Mouse (Mus musculus) heart, embryonic 12.5 days (tissue): Measurements from ENCODE around the gene Ins2. TPM values are rescaled to one million over a fixed set of nuclear protein-coding genes. Genes with fewer than 3 reads are reported as not detected.
A peak's percentile ranks its signal among the peaks of the same experiment; 100 is the strongest.

Source experiments
- ATAC-seq: fragments of 200-750 bp; cut with Nextera tagmentation; 2 replicates; pipeline ENCODE4 v1.8.0; 2017; ENCODE audit warnings: moderate TSS enrichment, moderate library complexity; ENCODE audit not compliant: insufficient number of reproducible peaks, low FRiP score
- H3K27ac ChIP-seq: fragments of 300-500 bp; sonication (generic); 2 replicates; pipeline ENCODE4 v1.5.1; 2016; ENCODE audit warnings: mild to moderate bottlenecking, moderate library complexity; ENCODE audit not compliant: poor library complexity, severe bottlenecking
- H3K27me3 ChIP-seq: fragments of 300-500 bp; sonication (generic); replicated peaks from 2 replicates; pipeline ENCODE4 v1.6.1; 2016; ENCODE audit warnings: mild to moderate bottlenecking, moderate library complexity
- H3K36me3 ChIP-seq: fragments of 300-500 bp; sonication (generic); 2 replicates; pipeline ENCODE4 v1.6.1; 2016; ENCODE audit warnings: mild to moderate bottlenecking, moderate library complexity
- H3K4me1 ChIP-seq: fragments of 300-500 bp; sonication (generic); replicated peaks from 2 replicates; pipeline ENCODE4 v1.6.1; 2016; ENCODE audit warnings: mild to moderate bottlenecking
- H3K4me2 ChIP-seq: fragments of 300-500 bp; sonication (generic); 2 replicates; pipeline ENCODE4 v1.6.1; 2016; ENCODE audit warnings: mild to moderate bottlenecking, moderate library complexity
- H3K4me3 ChIP-seq: fragments of 300-500 bp; sonication (generic); 2 replicates; pipeline ENCODE4 v1.5.1; 2016; ENCODE audit warnings: mild to moderate bottlenecking
- H3K9ac ChIP-seq: fragments of 300-500 bp; sonication (generic); 2 replicates; pipeline ENCODE4 v1.6.1; 2016; ENCODE audit warnings: mild to moderate bottlenecking, moderate library complexity
- H3K9me3 ChIP-seq: fragments of 300-500 bp; sonication (generic); replicated peaks from 2 replicates; pipeline ENCODE4 v1.6.1; 2016; ENCODE audit warnings: mild to moderate bottlenecking, moderate library complexity
- WGBS: fragments of 180-500 bp; shearing (Covaris S2); methylation state at CpG from one replicate; pipeline ENCODE4 v1.1.7; 2016; 5-methylcytosine and 5-hydroxymethylcytosine counted together
- polyA plus RNA-seq: library from polyadenylated mRNA; unstranded; fragments of >200 nt; fragmentation: Nextera tagmentation; extraction: Ambion mirVana; gene quantifications from 2 replicates; pipeline ENCODE4 v1.2.1, GENCODE M21; 2016

The Ins2 gene
- polyA plus RNA-seq, 1 experiment from 2014 or later, result not detected

DNA sequence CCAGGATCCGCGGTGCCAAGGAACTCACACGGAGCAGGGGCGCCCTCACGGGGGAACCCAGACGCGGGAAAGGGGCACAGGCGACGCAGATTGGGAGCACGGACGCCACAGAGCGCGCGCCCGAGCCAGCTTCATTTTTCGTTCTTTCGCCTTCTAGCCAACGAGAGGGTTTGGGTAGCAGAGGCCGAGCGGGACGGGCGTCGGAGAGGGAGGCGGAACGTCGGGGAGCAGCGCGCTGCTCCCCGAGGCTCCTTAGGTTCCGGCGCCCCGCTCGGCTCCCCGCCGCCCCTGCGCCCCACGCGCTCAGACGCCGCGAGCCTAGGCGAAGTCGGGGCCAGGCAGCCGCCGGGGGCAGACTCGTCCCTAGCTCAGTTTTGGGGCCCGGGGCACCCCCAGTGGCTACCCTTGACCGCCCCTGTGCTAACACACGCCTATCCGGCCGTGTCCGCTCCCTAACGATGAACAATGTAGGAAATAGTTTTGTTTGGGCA lies 79.2 kb downstream of the Ins2 start:
- Histone ChIP-seq H3K9me3 (peaks cover 10% of the 10 kb centered on the region), H3K4me1 (peaks cover 10% of the 10 kb centered on the region), H3K4me3 (peak overlapping the region; percentile 50), H3K36me3 (peaks cover 29% of the 10 kb centered on the region), H3K4me2 (peak overlapping the region; percentile 80), H3K27me3 (peaks cover 48% of the 10 kb centered on the region), H3K27ac (peak overlapping the region; percentile 83), H3K9ac (peak overlapping the region; percentile 83)
- WGBS, result under 1% methylated on average over 53 of the region's 53 CpGs
- ATAC-seq, result no peak

DNA sequence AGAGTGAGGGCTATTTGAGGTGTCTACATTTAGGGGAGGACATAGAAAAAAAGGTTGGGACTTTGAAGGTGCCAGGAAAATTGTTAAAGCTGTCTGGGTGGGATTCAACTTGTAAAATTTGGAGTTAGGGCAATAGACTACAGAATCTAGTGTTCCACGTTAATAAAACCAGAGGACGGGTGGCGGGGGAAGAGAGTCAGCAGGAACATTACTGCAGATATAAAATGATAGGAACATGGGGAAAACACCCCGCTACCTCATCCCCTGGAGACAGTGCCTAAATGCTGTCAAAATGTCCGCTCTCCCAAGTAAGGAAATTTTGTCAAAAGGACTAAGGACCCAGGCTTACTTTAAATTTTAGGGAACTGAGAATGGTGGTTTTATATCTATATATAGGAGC lies 80.0 kb downstream of the Ins2 start:
- H3K4me3 ChIP-seq, result peak overlapping the region; percentile 50
- peaks cover 3% of the 10 kb centered on the region; the same call in 1 of the 2 replicates for H3K9me3 ChIP-seq
- H3K4me1 ChIP-seq, result peaks cover 10% of the 10 kb centered on the region
- H3K36me3 ChIP-seq, result peaks cover 22% of the 10 kb centered on the region
- ATAC-seq, result no peak
- H3K4me2 ChIP-seq, result peak overlapping the region; percentile 80
- WGBS, result 12% methylated on average over 5 of the region's 5 CpGs
- peak overlapping the region; percentile 83 for H3K27ac ChIP-seq
- peaks cover 55% of the 10 kb centered on the region for H3K27me3 ChIP-seq
- H3K9ac ChIP-seq, result peak overlapping the region; percentile 83

DNA sequence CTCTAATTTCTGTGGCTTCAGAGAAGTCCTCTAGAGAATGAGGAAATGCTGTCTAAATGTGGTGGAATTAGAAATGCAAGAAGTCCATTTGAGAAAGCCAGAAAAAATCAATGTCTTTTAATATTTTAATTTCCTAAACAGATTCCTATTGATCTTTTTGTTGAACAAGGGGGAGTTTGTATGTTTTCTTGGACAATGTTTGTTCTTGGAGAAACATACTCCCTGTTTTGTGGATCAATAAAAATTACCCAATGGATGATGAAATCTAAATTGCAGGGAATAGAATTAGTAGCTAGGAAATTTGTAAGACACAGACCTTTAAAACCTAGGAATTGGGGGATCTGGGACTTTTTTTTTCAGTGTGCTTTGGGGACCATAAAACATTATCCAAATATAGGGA lies 81.4 kb downstream of the Ins2 start:
- ATAC-seq, result no peak
- no peaks in the 10 kb centered on the region for H3K9me3 ChIP-seq
- H3K27ac ChIP-seq, result peak overlapping the region; percentile 98
- peaks cover 10% of the 10 kb centered on the region for H3K4me1 ChIP-seq
- H3K27me3 ChIP-seq, result peaks cover 68% of the 10 kb centered on the region
- H3K4me3 ChIP-seq, result peak overlapping the region; percentile 62
- H3K9ac ChIP-seq, result peak overlapping the region; percentile 97
- peaks cover 13% of the 10 kb centered on the region for H3K36me3 ChIP-seq
- H3K4me2 ChIP-seq, result peak overlapping the region; percentile 72

DNA sequence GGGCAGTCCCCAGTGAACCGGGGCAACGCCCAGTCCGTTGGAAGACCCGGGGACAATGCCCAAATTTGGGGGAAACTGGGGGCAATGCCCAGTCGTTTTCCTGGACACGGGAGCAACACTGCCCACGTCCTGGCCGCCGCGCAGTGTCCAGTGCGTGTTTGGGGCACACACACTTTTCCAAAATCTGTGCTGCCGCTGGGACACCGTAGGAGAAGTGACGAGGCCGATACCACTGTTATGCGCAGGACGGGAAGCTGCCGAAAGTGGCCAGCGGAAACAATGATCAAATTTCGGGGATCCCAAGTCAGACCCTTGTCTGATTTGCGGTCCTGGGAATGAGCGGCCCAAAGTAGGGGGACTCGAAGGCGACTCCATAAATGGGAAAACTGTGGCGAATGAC lies 82.1 kb downstream of the Ins2 start:
- under 1% methylated on average over 25 of the region's 25 CpGs for WGBS
- peaks cover 10% of the 10 kb centered on the region for H3K4me1 ChIP-seq
- H3K9ac ChIP-seq, result peak overlapping the region; percentile 97
- ATAC-seq, result no peak
- H3K36me3 ChIP-seq, result peaks cover 11% of the 10 kb centered on the region; the same call in 1 of the 2 replicates
- peak overlapping the region; percentile 98 for H3K27ac ChIP-seq
- H3K9me3 ChIP-seq, result no peaks in the 10 kb centered on the region
- H3K4me2 ChIP-seq, result peak overlapping the region; percentile 72
- H3K4me3 ChIP-seq, result peak overlapping the region; percentile 62
- H3K27me3 ChIP-seq, result peaks cover 67% of the 10 kb centered on the region

DNA sequence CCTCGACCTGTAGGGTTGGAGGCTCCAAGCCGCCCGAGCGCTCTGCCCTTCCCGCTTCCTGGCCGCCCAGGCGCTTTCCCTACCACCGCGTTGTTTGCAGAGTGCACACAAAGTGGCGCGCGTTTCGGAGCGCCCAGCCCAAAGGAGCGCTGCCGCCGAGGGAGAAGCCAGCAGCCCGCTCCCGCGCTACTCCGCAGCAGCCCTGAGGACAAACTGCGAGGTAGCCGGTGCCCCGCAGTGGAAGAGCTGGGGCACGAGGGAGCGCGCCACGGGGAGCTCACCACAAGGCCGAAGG lies 82.6 kb downstream of the Ins2 start:
- no peak for ATAC-seq
- peak overlapping the region; percentile 62 for H3K4me3 ChIP-seq
- H3K9me3 ChIP-seq, result no peaks in the 10 kb centered on the region
- H3K4me1 ChIP-seq, result peaks cover 10% of the 10 kb centered on the region
- peak overlapping the region; percentile 97 for H3K9ac ChIP-seq
- H3K27ac ChIP-seq, result peak overlapping the region; percentile 98
- H3K27me3 ChIP-seq, result peaks cover 67% of the 10 kb centered on the region
- under 1% methylated on average over 29 of the region's 29 CpGs for WGBS
- H3K4me2 ChIP-seq, result peak overlapping the region; percentile 72
- peaks cover 8% of the 10 kb centered on the region; the same call in 1 of the 2 replicates for H3K36me3 ChIP-seq

DNA sequence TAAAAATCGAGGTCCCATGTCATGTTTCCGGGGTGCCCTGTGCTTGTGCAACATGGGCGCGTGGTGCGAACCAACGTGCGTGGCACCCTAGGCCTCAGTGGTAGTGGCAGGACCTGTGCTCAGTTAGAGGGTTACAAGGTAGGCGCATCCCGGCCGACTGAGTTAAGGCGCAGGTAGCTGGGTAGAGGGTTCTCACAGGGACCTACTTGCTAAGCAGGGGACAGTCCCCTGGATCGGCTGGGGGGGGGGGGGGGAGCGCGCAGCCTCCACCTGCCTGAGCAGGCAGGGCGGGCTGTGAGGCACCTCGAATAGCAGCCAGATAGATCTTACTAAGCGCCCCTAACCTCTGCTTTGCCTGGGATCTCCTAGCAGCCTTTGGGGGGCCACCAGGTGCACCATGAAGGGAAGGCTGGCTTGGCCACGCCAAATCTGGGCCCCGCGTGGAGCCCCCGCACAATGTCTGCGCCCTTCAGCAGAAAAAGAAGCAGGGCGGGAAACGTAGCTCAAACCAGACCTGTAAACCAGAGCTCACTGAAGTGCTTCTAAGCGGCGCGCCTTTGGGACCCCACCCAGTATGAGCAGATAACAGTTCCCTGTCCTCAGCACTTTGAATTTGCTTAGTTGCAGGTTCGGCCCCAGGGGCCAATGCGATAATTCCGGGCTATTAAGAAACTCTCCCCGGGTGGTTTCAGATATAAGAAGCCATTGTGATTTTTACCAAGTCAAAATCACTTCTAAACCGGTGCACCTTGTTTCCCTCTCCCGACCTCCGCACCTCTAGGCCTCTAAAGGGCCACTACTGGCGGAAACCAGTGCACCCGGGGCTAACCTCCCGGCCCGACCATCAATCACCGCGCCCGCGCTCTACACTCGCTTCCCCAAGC lies 83.2 kb downstream of the Ins2 start:
- H3K4me1 ChIP-seq, result peaks cover 12% of the 10 kb centered on the region
- peak overlapping the region; percentile 97 for H3K9ac ChIP-seq
- H3K27me3 ChIP-seq, result peaks cover 67% of the 10 kb centered on the region
- 0 out of 2 replicates have a peak, but pooled peaks have one; percentile 16 for ATAC-seq
- no peaks in the 10 kb centered on the region for H3K9me3 ChIP-seq
- H3K4me2 ChIP-seq, result peak overlapping the region; percentile 72
- peak overlapping the region; percentile 62 for H3K4me3 ChIP-seq
- H3K27ac ChIP-seq, result peak overlapping the region; percentile 98
- WGBS, result 2% methylated on average over 43 of the region's 43 CpGs
- peaks cover 10% of the 10 kb centered on the region for H3K36me3 ChIP-seq

DNA sequence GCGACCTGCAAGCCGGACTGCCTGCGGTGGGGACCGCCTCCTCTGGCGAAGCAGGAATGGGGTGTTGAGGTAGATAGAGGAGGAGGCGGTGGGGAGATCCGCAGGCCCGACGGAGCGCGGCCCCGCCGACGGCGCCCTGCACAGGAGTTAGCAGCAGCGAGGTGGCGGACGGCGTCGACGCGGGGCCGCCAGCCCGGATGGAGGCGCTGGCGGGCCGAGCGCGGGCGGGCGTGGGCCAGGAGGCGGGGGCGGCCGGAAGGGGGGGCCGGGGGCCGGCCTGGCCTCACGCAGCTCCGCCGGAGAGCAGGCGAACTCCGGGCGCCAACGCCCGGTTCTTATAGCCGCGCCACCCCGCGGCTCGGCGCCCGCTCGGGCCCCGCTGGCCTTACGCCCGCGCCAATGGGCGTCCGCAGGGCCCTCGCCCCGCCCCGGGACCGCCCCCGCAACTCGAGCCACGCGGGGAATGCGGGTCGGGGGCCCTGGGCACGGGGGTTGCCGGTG lies 84.0 kb downstream of the Ins2 start:
- peaks cover 69% of the 10 kb centered on the region for H3K27me3 ChIP-seq
- WGBS, result 3% methylated on average over 62 of the region's 70 CpGs
- H3K4me1 ChIP-seq, result peaks cover 13% of the 10 kb centered on the region
- no peaks in the 10 kb centered on the region for H3K9me3 ChIP-seq
- peak overlapping the region; percentile 98 for H3K27ac ChIP-seq
- peak overlapping the region; percentile 97 for H3K9ac ChIP-seq
- peak overlapping the region; percentile 62 for H3K4me3 ChIP-seq
- ATAC-seq, result peak; percentile 72
- H3K4me2 ChIP-seq, result peak overlapping the region; percentile 72
- H3K36me3 ChIP-seq, result peaks cover 18% of the 10 kb centered on the region

DNA sequence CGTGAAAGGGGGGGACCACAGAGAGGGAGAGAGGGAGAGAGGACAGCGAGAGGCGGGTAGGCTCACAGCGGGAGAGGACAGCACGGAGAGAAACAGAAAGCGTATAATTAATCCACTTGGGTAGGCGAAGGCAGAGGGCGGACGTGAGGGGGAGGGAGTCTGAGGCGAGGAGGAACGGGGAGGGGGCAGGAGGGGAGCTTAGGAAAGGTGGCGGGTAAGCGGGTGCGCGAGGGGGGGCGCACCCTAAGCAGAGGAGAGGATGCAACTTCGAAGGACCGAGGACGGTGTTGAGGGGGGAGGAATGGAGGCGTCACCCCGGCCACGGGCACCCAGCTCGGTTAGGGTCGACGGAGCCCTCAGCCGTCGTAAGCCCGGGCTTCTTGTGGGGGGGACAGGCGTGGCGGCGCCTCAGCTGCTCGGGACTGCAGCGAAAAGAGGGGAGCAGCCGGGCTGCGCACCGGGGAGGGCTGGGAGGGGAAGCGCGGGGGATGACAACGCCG lies 84.5 kb downstream of the Ins2 start:
- WGBS, result under 1% methylated on average over 33 of the region's 40 CpGs
- Histone ChIP-seq H3K9me3 (no peaks in the 10 kb centered on the region), H3K27me3 (peaks cover 74% of the 10 kb centered on the region), H3K4me1 (peaks cover 18% of the 10 kb centered on the region), H3K9ac (peak overlapping the region; percentile 97), H3K4me3 (peak overlapping the region; percentile 62), H3K4me2 (peak overlapping the region; percentile 72), H3K27ac (peak overlapping the region; percentile 98), H3K36me3 (peaks cover 23% of the 10 kb centered on the region)
- no peak for ATAC-seq

DNA sequence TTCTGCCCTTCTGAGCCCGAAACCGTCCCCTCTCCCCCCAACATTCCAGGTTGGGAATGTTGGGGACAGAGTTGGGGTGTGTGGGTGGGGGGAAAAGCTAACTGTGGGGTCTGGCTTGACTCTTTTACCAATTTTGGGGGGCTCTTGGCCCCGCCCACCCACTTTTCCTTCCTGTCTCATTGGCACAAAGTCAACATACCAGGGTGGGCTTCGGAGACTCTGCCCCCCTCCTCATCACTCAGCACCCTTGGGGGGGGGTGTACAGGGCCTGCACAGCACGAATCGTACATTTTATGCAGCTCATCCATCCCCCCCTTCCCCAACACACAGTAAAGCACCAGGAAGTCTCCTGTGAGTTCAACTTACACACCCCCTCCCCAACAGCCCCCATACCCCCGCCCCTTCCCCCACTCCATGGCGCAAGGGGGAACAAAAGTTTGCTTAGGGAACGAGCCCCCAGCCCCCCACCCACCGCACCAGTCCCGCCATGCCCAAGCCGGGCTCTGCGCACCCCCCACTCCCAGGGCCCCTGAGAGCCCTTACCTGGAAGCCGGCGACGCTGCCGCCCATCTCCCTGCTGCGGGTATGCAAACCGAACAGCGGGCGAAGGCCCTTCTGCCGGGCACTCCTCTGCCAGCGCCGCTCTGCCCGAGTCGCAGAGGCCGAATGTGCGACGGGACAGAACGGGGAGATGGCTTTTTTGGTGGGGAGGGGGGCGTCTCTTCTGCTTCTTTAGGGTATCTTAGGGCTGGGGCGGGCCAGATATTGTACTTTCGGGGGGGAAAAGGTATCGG lies 85.2 kb downstream of the Ins2 start:
- WGBS, result under 1% methylated on average over 34 of the region's 34 CpGs
- peak overlapping the region; percentile 97 for H3K9ac ChIP-seq
- peaks cover 19% of the 10 kb centered on the region for H3K4me1 ChIP-seq
- H3K4me3 ChIP-seq, result peak overlapping the region; percentile 62
- peaks cover 28% of the 10 kb centered on the region for H3K36me3 ChIP-seq
- H3K4me2 ChIP-seq, result peak overlapping the region; percentile 72
- H3K9me3 ChIP-seq, result no peaks in the 10 kb centered on the region
- peak overlapping the region; percentile 98 for H3K27ac ChIP-seq
- peaks cover 77% of the 10 kb centered on the region for H3K27me3 ChIP-seq
- ATAC-seq, result peak; percentile 1; the same call in 1 of the 2 replicates

DNA sequence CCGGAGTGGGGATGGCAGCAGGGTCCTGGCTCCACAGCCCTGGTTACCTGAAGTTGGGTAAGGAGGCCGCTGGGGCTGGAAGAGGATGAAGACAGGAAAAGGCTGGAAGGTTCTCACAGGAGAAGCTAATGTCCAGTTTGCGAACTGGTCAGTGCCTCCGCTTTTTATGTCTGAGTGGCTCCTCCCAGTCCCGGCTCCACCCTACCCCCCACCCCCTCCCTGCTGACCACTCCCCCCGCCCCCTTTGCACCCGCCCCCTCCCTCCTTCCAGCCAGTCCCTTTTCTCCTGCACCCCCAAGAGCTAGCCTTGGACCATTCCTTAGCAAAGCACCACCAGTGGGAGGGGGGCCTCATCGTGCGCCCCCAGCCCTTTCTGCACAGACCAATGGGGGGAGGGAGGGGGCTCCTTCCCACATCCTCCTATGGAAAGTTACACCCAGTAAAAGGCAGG lies 85.8 kb downstream of the Ins2 start:
- peak overlapping the region; percentile 98 for H3K27ac ChIP-seq
- peaks cover 33% of the 10 kb centered on the region for H3K36me3 ChIP-seq
- peaks cover 77% of the 10 kb centered on the region for H3K27me3 ChIP-seq
- peaks cover 19% of the 10 kb centered on the region for H3K4me1 ChIP-seq
- WGBS, result 9% methylated on average over 7 of the region's 9 CpGs
- H3K4me2 ChIP-seq, result peak overlapping the region; percentile 72
- no peaks in the 10 kb centered on the region for H3K9me3 ChIP-seq
- peak; percentile 24 for ATAC-seq
- H3K9ac ChIP-seq, result peak overlapping the region; percentile 97
- peak overlapping the region; percentile 62 for H3K4me3 ChIP-seq
